Mouse (Mus musculus) heart, adult 2 months (tissue): ENCODE data around the gene Arid5a. TPM values are rescaled to one million over a fixed set of nuclear protein-coding genes. Genes with fewer than 3 reads are reported as not detected.

Experiments
- DNase-seq, 2 experiments: peaks; one replicate each; pipeline ENCODE4 v3.0.0; 2021
- H3K27ac ChIP-seq: fragments of 200-600 bp; 2 replicates; pipeline ENCODE4 v1.8.1; 2022
- H3K27me3 ChIP-seq: fragments of 200-500 bp; 2 replicates; pipeline ENCODE4 v1.6.1; 2012; ENCODE audit warnings: mild to moderate bottlenecking, low read length, inconsistent platforms, mixed read lengths; ENCODE audit not compliant: control insufficient read depth, insufficient read depth
- H3K36me3 ChIP-seq: fragments of 200-500 bp; 2 replicates; pipeline ENCODE4 v1.6.1; 2012; ENCODE audit warnings: low read length, inconsistent platforms; ENCODE audit not compliant: control insufficient read depth, insufficient read depth
- H3K4me1 ChIP-seq: fragments of 200-500 bp; 2 replicates; pipeline ENCODE4 v1.6.1; 2011; ENCODE audit warnings: low read length; ENCODE audit not compliant: control insufficient read depth, insufficient read depth
- H3K4me3 ChIP-seq: fragments of 200-600 bp; 2 replicates; pipeline ENCODE4 v1.8.1; 2022
- H3K79me2 ChIP-seq: fragments of 200-500 bp; replicated peaks from 2 replicates; pipeline ENCODE4 v1.6.1; 2012; ENCODE audit warnings: mild to moderate bottlenecking, inconsistent platforms, low read length, moderate library complexity, mixed read lengths; ENCODE audit not compliant: control insufficient read depth, insufficient read depth
- H3K9ac ChIP-seq: fragments of 200-500 bp; 2 replicates; pipeline ENCODE4 v1.6.1; 2012; ENCODE audit warnings: low read depth, mild to moderate bottlenecking, control low read depth, inconsistent platforms, low read length, mixed read lengths
- CTCF ChIP-seq: fragments of 200-600 bp; IDR thresholded peaks from 2 replicates; pipeline ENCODE4 v1.8.1; 2022; ENCODE audit warnings: antibody characterized with exemption, mild to moderate bottlenecking, moderate library complexity
- EP300 ChIP-seq: fragments of 200-500 bp; IDR thresholded peaks from 2 replicates; pipeline ENCODE4 v1.6.1; 2011; ENCODE audit warnings: low read depth, low read length, control low read depth; ENCODE audit not compliant: insufficient read depth
- POLR2A ChIP-seq: fragments of 200-500 bp; IDR thresholded peaks from 2 replicates; pipeline ENCODE4 v1.6.1; 2011; ENCODE audit warnings: mild to moderate bottlenecking, low read depth, low read length, control low read depth; ENCODE audit not compliant: insufficient read depth
- WGBS: fragments of 180-500 bp; shearing (Covaris S2); methylation state at CpG from one replicate; pipeline ENCODE4 v1.1.7; 2018; 5-methylcytosine and 5-hydroxymethylcytosine counted together
- intact Hi-C: fragments of 180-260 bp; cut with DNase I; formaldehyde crosslinking; loops from one replicate; pipeline ENCODE4 v1.15.1; 2025
- microRNA-seq, 2 experiments: library from miRNA; unstranded; fragments of <30 nt; microRNA quantifications; one replicate each; pipeline ENCODE4 v1.2.0; 2021
- polyA plus RNA-seq: library from polyadenylated mRNA; depleted of rRNA; stranded (reverse); fragments of >200 nt; gene quantifications from 2 replicates; pipeline ENCODE4 v1.2.3, GENCODE M21; 2012; rRNA removed
- total RNA-seq, 2 experiments: library from RNA; stranded (reverse); gene quantifications; 2 replicates each; pipeline ENCODE4 v1.2.3; 2021

Arid5a gene
- total and polyA plus RNA-seq, 3 experiments, result 4.9 to 12.4 (median 10.2) TPM

GRCm38 (mm10) chr1:36370918-36371317, 63.4 kb downstream of the Arid5a start:
- Histone ChIP-seq H3K79me2 (peaks cover 3% of the 10 kb centered on the region; the same call in 1 of the 2 replicates), H3K9ac (no peak overlapping the region), H3K27me3 (no peaks in the 10 kb centered on the region), H3K27ac (no peak overlapping the region), H3K4me3 (no peak overlapping the region), H3K4me1 (peaks cover 8% of the 10 kb centered on the region), H3K36me3 (peaks cover 8% of the 10 kb centered on the region; the same call in 1 of the 2 replicates)
- TF ChIP-seq CTCF (no peak), POLR2A (no peak), EP300 (no peak)
- DNase-seq, result no peak
- intact Hi-C loops, result no loop called here
- WGBS, result 74% methylated on average over 6 of the region's 6 CpGs

GRCm38 (mm10) chr1:36371934-36372845, 64.7 kb downstream of the Arid5a start, which contains the start of gene Fer1l5:
Gene Fer1l5, plus strand, starts transcription at chr1:36372291.
- intact Hi-C loops, result loop anchor here (2.0 kb wide), 1 partner anchor 59 kb away; no protein-coding TSS in a partner anchor
- TF ChIP-seq POLR2A (no peak), CTCF (no peak), EP300 (no peak)
- DNase-seq, result no peak
- H3K4me1 ChIP-seq, result peaks cover 6% of the 10 kb centered on the region
- WGBS, result 76% methylated on average over 10 of the region's 10 CpGs
- no peak within 1 kb of the TSS for H3K27ac ChIP-seq
- H3K4me3 ChIP-seq, result no peak within 1 kb of the TSS
- no peaks in the 10 kb centered on the region for H3K27me3 ChIP-seq
- H3K79me2 ChIP-seq, result 0 out of 2 replicates have a peak, but pooled peaks cover 3% of the 10 kb centered on the region
- H3K36me3 ChIP-seq, result peaks cover 3% of the 10 kb centered on the region; the same call in 1 of the 2 replicates
- H3K9ac ChIP-seq, result no peak within 1 kb of the TSS

Small RNAs within 50 kb of the gene (microRNA-seq; reads per million reads assigned to microRNA genes)
- gene Mir6898, result 0 reads per million in 2 experiments

Other genes starting within 250 kb of the Arid5a start
- 10 to 100 TPM; 22.8 to 23.0 TPM for gene Hs6st1, start 239.3 kb upstream of the Arid5a start, total RNA-seq
- gene Hs6st1, start 239.3 kb upstream of the Arid5a start, polyA plus RNA-seq, result 25.3 and 28.9 TPM in 2 replicates
- 10 to 100 TPM; 28.4 to 29.8 TPM for gene Uggt1, start 63.0 kb upstream of the Arid5a start, total RNA-seq
- 7.3 and 17.5 TPM in 2 replicates for gene Uggt1, start 63.0 kb upstream of the Arid5a start, polyA plus RNA-seq
- gene Neurl3, start 33.1 kb upstream of the Arid5a start, total RNA-seq, result 1 to 10 TPM; 2.2 to 3.0 TPM
- 5.8 and 6.1 TPM in 2 replicates for gene Neurl3, start 33.1 kb upstream of the Arid5a start, polyA plus RNA-seq
- gene Kansl3, start 61.4 kb downstream of the Arid5a start, total RNA-seq, result 10 to 100 TPM; 49.7 to 52.8 TPM
- 35.4 and 57.0 TPM in 2 replicates for gene Kansl3, start 61.4 kb downstream of the Arid5a start, polyA plus RNA-seq
- gene Fer1l5, start 64.6 kb downstream of the Arid5a start, total RNA-seq, result not detected
- gene Fer1l5, start 64.6 kb downstream of the Arid5a start, polyA plus RNA-seq, result 0.04 TPM in 1 of 2 replicates, not detected in the other
- 10 to 100 TPM; 26.3 to 26.5 TPM for gene Lman2l, start 137.5 kb downstream of the Arid5a start, total RNA-seq
- gene Lman2l, start 137.5 kb downstream of the Arid5a start, polyA plus RNA-seq, result 16.8 and 25.7 TPM in 2 replicates
- 1 to 10 TPM; 4.4 to 4.6 TPM for gene Cnnm4, start 163.9 kb downstream of the Arid5a start, total RNA-seq
- gene Cnnm4, start 163.9 kb downstream of the Arid5a start, polyA plus RNA-seq, result 3.9 and 4.4 TPM in 2 replicates
- gene Cnnm3, start 204.1 kb downstream of the Arid5a start, total RNA-seq, result 10 to 100 TPM; 11.1 to 15.1 TPM
- 14.1 and 15.6 TPM in 2 replicates for gene Cnnm3, start 204.1 kb downstream of the Arid5a start, polyA plus RNA-seq
- 100 to 1,000 TPM; 310 to 338 TPM for gene Ankrd23, start 229.2 kb downstream of the Arid5a start, total RNA-seq
- gene Ankrd23, start 229.2 kb downstream of the Arid5a start, polyA plus RNA-seq, result 397 and 412 TPM in 2 replicates
- gene Gm42417, start 231.7 kb downstream of the Arid5a start, total RNA-seq, result 100 to 1,000 TPM; 148 to 172 TPM
- gene Gm42417, start 231.7 kb downstream of the Arid5a start, polyA plus RNA-seq, result 0.09 TPM in 1 of 2 replicates, not detected in the other
- 1 to 10 TPM; 6.2 to 6.3 TPM for gene Ankrd39, start 239.7 kb downstream of the Arid5a start, total RNA-seq
- 11.1 TPM in 2 replicates for gene Ankrd39, start 239.7 kb downstream of the Arid5a start, polyA plus RNA-seq